Mouse (Mus musculus): ENCODE results near the gene Gm21882.
"Not testable (repeated sequence)": the region's sequence is repeated elsewhere in the genome, so short reads cannot be mapped to it uniquely, and the experiment has no call there.

The Gm21882 gene

DNA sequence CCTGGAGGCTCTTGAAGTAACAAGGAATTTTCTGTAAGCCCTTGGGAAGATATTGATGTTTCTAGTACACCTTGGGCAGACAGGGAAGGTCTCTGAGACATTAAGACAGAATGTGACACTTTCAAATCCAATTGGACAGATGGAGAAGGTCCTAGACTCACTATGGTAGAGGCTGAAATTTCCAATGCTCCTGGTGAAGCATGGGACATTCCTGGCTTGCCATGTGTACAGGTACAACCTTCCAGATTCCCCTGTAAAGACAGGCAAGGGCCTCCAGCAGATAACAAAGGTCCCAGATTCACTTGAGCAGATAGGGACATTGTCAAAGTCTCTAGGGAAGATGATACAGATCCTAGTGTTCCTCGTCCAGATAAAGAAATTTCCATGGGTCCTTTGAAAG is at the start of gene Gm21882:
TSS of gene Gm21882 (minus strand) at position 101 of the 400 bp plus-strand sequence.
- not testable (repeated sequence) for DNase-seq
